Mouse (Mus musculus): Measurements from ENCODE around the gene Zbtb26. TPM values are rescaled to one million over a fixed set of nuclear protein-coding genes. Genes with fewer than 3 reads are reported as not detected.
A peak's percentile ranks its signal among the peaks of the same experiment; 100 is the strongest.

The Zbtb26 gene
- polyA plus RNA-seq (2015; fragmentation: Nextera tagmentation; extraction: Ambion mirVana), result 2.2 and 2.6 TPM in 2 replicates

GRCm38 (mm10) chr2:37442611-37443591 lies at the start of gene Zbtb26, which contains the start of the genes Zbtb6 and Rabgap1:
Gene Zbtb26, minus strand, starts transcription at chr2:37443135.
Gene Zbtb6, minus strand, starts transcription at chr2:37443171.
Gene Rabgap1, plus strand, starts transcription at chr2:37443279.
- Histone ChIP-seq H3K9me3 (ENCODE audit: low read length) (no peaks in the 10 kb centered on the region), H3K36me3 (ENCODE audit: insufficient read depth, low read length) (no peaks in the 10 kb centered on the region), H3K27ac (ENCODE audit: low read length) (peak within 1 kb of the TSS; percentile 90), H3K4me1 (ENCODE audit: insufficient read depth, low read depth, low read length) (peaks cover 3% of the 10 kb centered on the region; the same call in 1 of the 2 replicates), H3K4me3 (ENCODE audit: low read depth, low read length) (peak within 1 kb of the TSS; percentile 92), H3K27me3 (replicated peaks; ENCODE audit: insufficient read depth, low read length) (no peaks in the 10 kb centered on the region), H3K9ac (replicated peaks; ENCODE audit: low read depth) (peak within 1 kb of the TSS; percentile 87), H3K4me2 (replicated peaks; ENCODE audit: low read depth, low read length) (peak within 1 kb of the TSS; percentile 80)
- TF ChIP-seq CTCF (IDR thresholded peaks at IDR 0.05) (no peak), EP300 (IDR thresholded peaks at IDR 0.05) (peak; percentile 24; the same call in 1 of the 2 replicates)
- WGBS, result under 1% methylated on average over 50 of the region's 51 CpGs
- ATAC-seq (peak; percentile 100), DNase-seq (ENCODE audit: low spot score) (peak; percentile 97)

- ATAC-seq, result no peak
- 93% methylated on average over 2 of the region's 2 CpGs for WGBS
Measured at GRCm38 (mm10) chr2:37488956-37489355, 46.0 kb upstream of the Zbtb26 start.

GRCm38 (mm10) chr2:37486408-37486807 lies 43.5 kb upstream of the Zbtb26 start:
- no peak overlapping the region for H3K4me2 ChIP-seq (replicated peaks; ENCODE audit: low read depth, low read length)
- H3K36me3 ChIP-seq (ENCODE audit: insufficient read depth, low read length), result no peaks in the 10 kb centered on the region
- DNase-seq (ENCODE audit: low spot score) (no peak), ATAC-seq (no peak)
- no peak overlapping the region for H3K4me3 ChIP-seq (ENCODE audit: low read depth, low read length)
- no peak overlapping the region for H3K27ac ChIP-seq (ENCODE audit: low read length)
- no peak overlapping the region for H3K9ac ChIP-seq (replicated peaks; ENCODE audit: low read depth)
- TF ChIP-seq EP300 (IDR thresholded peaks at IDR 0.05), result no peak
- no peak for TF ChIP-seq CTCF (IDR thresholded peaks at IDR 0.05)
- H3K27me3 ChIP-seq (replicated peaks; ENCODE audit: insufficient read depth, low read length), result no peaks in the 10 kb centered on the region
- no peaks in the 10 kb centered on the region for H3K9me3 ChIP-seq (ENCODE audit: low read length)
- H3K4me1 ChIP-seq (ENCODE audit: insufficient read depth, low read depth, low read length), result no peaks in the 10 kb centered on the region

More at GRCm38 (mm10) chr2:37488956-37489355, 46.0 kb upstream of the Zbtb26 start:
- no peaks in the 10 kb centered on the region for H3K4me1 ChIP-seq (ENCODE audit: insufficient read depth, low read depth, low read length)
- peaks cover 9% of the 10 kb centered on the region; the same call in 1 of the 2 replicates for H3K36me3 ChIP-seq (ENCODE audit: insufficient read depth, low read length)
- no peaks in the 10 kb centered on the region for H3K9me3 ChIP-seq (ENCODE audit: low read length)
- H3K27ac ChIP-seq (ENCODE audit: low read length), result no peak overlapping the region
- DNase-seq (ENCODE audit: low spot score), result no peak
- TF ChIP-seq EP300 (IDR thresholded peaks at IDR 0.05) (no peak), CTCF (IDR thresholded peaks at IDR 0.05) (no peak)
- H3K27me3 ChIP-seq (replicated peaks; ENCODE audit: insufficient read depth, low read length), result no peaks in the 10 kb centered on the region
- H3K4me3 ChIP-seq (ENCODE audit: low read depth, low read length), result no peak overlapping the region
- no peak overlapping the region for H3K9ac ChIP-seq (replicated peaks; ENCODE audit: low read depth)
- no peak overlapping the region for H3K4me2 ChIP-seq (replicated peaks; ENCODE audit: low read depth, low read length)

- Histone ChIP-seq H3K4me3 (ENCODE audit: low read depth, low read length) (no peak overlapping the region), H3K36me3 (ENCODE audit: insufficient read depth, low read length) (no peaks in the 10 kb centered on the region), H3K4me1 (ENCODE audit: insufficient read depth, low read depth, low read length) (no peaks in the 10 kb centered on the region), H3K9ac (replicated peaks; ENCODE audit: low read depth) (no peak overlapping the region), H3K9me3 (ENCODE audit: low read length) (no peaks in the 10 kb centered on the region), H3K27ac (ENCODE audit: low read length) (no peak overlapping the region), H3K4me2 (replicated peaks; ENCODE audit: low read depth, low read length) (no peak overlapping the region), H3K27me3 (replicated peaks; ENCODE audit: insufficient read depth, low read length) (no peaks in the 10 kb centered on the region)
- TF ChIP-seq CTCF (IDR thresholded peaks at IDR 0.05), result peak; percentile 61
- no peak for TF ChIP-seq EP300 (IDR thresholded peaks at IDR 0.05)
- peak; percentile 68 for DNase-seq (ENCODE audit: low spot score)
- WGBS, result 84% methylated on average over 1 of the region's 1 CpGs
- ATAC-seq, result no peak
Measured at GRCm38 (mm10) chr2:37485370-37485769, 42.4 kb upstream of the Zbtb26 start.

DNA sequence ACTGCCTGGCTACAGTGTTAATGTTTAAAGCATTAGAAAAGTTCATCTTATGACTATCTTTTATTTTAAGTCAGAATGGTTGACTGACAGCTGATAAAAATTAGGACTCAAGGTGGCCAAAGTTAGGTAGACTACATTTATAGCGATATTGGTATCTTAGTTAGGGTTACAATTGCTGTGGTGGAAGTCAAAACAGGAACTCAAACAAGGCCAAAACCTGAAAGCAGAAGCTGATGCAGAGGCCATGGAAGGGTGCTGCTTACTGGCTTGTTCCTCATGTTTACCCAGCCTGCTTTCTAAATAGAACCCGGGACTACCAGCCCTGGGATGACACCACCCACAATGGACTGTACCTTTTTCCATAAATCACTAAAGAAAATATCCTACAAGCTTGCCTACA lies 41.2 kb upstream of the Zbtb26 start:
- Histone ChIP-seq H3K9me3 (ENCODE audit: low read length) (no peaks in the 10 kb centered on the region), H3K4me3 (ENCODE audit: low read depth, low read length) (no peak overlapping the region), H3K27me3 (replicated peaks; ENCODE audit: insufficient read depth, low read length) (no peaks in the 10 kb centered on the region), H3K9ac (replicated peaks; ENCODE audit: low read depth) (no peak overlapping the region), H3K4me2 (replicated peaks; ENCODE audit: low read depth, low read length) (no peak overlapping the region), H3K36me3 (ENCODE audit: insufficient read depth, low read length) (no peaks in the 10 kb centered on the region), H3K4me1 (ENCODE audit: insufficient read depth, low read depth, low read length) (no peaks in the 10 kb centered on the region), H3K27ac (ENCODE audit: low read length) (no peak overlapping the region)
- TF ChIP-seq CTCF (IDR thresholded peaks at IDR 0.05) (no peak), EP300 (IDR thresholded peaks at IDR 0.05) (no peak)
- DNase-seq (ENCODE audit: low spot score) (no peak), ATAC-seq (no peak)
- WGBS, result 77% methylated on average over 2 of the region's 2 CpGs

DNA sequence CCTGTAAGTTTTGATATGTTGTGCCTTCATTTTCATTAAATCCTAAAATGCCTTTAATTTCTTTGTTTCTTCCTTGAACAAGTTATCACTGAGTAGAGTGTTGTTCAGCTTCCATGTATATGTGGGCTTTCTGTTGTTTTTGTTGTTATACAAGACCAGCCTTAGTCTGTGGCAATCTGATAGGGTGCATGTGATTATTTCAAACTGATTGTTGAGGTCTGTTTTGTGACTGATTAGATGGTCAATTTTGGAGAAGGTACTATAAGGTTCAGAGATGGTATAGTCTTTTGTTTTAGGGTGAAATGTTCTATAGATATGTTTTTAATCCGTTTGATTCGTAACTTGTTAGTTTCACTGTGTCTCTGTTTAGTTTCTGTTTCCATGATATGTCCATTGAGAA lies 37.1 kb upstream of the Zbtb26 start:
- H3K9me3 ChIP-seq (ENCODE audit: low read length), result no peaks in the 10 kb centered on the region
- no peak overlapping the region for H3K27ac ChIP-seq (ENCODE audit: low read length)
- 94% methylated on average over 2 of the region's 2 CpGs for WGBS
- DNase-seq (ENCODE audit: low spot score), result no peak
- H3K4me1 ChIP-seq (ENCODE audit: insufficient read depth, low read depth, low read length), result no peaks in the 10 kb centered on the region
- TF ChIP-seq CTCF (IDR thresholded peaks at IDR 0.05), result no peak
- TF ChIP-seq EP300 (IDR thresholded peaks at IDR 0.05), result no peak
- peaks cover 7% of the 10 kb centered on the region for H3K36me3 ChIP-seq (ENCODE audit: insufficient read depth, low read length)
- H3K9ac ChIP-seq (replicated peaks; ENCODE audit: low read depth), result no peak overlapping the region
- H3K4me3 ChIP-seq (ENCODE audit: low read depth, low read length), result no peak overlapping the region
- no peak for ATAC-seq
- H3K27me3 ChIP-seq (replicated peaks; ENCODE audit: insufficient read depth, low read length), result no peaks in the 10 kb centered on the region
- no peak overlapping the region for H3K4me2 ChIP-seq (replicated peaks; ENCODE audit: low read depth, low read length)
